8 mouse cellular contexts compared by ENCODE assay signal in the genomic region with DNA sequence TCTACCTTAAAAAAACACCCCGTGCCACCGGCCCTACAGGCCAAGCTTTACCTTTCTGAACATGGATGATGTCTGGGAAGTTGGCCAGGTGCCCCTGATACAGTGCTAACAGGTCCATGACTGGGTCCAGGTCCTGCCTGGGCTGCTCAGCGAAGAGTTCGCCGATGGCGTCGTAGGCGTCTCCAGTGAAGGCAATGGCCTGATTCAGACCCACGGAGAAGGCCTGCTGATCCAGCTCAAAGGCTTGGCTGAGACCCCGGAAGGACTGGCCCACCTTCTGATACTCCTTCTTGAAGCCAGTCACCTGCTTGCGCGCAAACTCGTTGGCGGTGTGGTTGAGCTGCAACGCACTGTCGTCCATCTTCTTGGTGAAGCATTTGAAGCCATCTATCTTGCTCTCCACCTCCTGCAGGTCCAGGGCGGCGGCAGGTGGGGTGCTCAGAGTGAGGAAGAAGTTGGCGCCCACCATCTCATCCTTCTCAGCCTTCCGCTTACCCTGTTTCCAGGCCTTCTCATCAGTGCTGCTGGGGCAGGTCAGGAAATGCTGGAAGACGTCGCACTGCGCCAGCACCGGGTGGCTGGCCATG. TPM values are rescaled to one million over a fixed set of nuclear protein-coding genes. Genes with fewer than 3 reads are reported as not detected.
A peak's percentile ranks its signal among the peaks of the same experiment; 100 is the strongest.
DNase-seq lines count a peak whose midpoint lies in the region; ATAC-seq and TF ChIP-seq lines count a peak whose summit lies in the region.

No protein-coding gene starts in this region.

- no peaks in the 10 kb centered on the region for H3K27me3 ChIP-seq in heart, postnatal 0 days (ENCODE audit: control insufficient read depth, insufficient read depth, low read length)
- no peaks in the 10 kb centered on the region for H3K27me3 ChIP-seq in limb, embryonic 13.5 days
- no peaks in the 10 kb centered on the region for H3K27me3 ChIP-seq in stomach, embryonic 14.5 days (ENCODE audit: control insufficient read depth, insufficient read depth, low read length)

- 46% methylated on average over 24 of the region's 24 CpGs for WGBS in heart, postnatal 0 days
- WGBS in limb, embryonic 13.5 days, result 53% methylated on average over 24 of the region's 24 CpGs
- WGBS in stomach, embryonic 14.5 days, result 46% methylated on average over 24 of the region's 24 CpGs

- H3K9ac ChIP-seq in heart, postnatal 0 days (replicated peaks; ENCODE audit: low read depth, low read length), result peak overlapping the region; percentile 78
- peak overlapping the region; percentile 96 for H3K9ac ChIP-seq in limb, embryonic 13.5 days
- peak overlapping the region; percentile 90 for H3K9ac ChIP-seq in stomach, embryonic 14.5 days (replicated peaks; ENCODE audit: low read depth, low read length)

- peak overlapping the region; percentile 77 for H3K4me2 ChIP-seq in heart, postnatal 0 days (ENCODE audit: low read depth, low read length)
- peak overlapping the region; percentile 97 for H3K4me2 ChIP-seq in limb, embryonic 13.5 days (replicated peaks)
- peak overlapping the region; percentile 94 for H3K4me2 ChIP-seq in stomach, embryonic 14.5 days (replicated peaks; ENCODE audit: low read depth, low read length)

- H3K4me3 ChIP-seq in left cerebral cortex, adult 2 months, result peak overlapping the region; percentile 82
- peak overlapping the region; percentile 97 for H3K4me3 ChIP-seq in brown adipose tissue, adult 24 weeks (ENCODE audit: insufficient read depth, low read depth, low read length)
- peak overlapping the region; percentile 77 for H3K4me3 ChIP-seq in heart, postnatal 0 days (ENCODE audit: low read depth, low read length)
- peak overlapping the region; percentile 88 for H3K4me3 ChIP-seq in limb, embryonic 13.5 days
- peak overlapping the region; percentile 63 for H3K4me3 ChIP-seq in stomach, embryonic 14.5 days (ENCODE audit: low read depth, low read length)

- intact Hi-C loops in left cerebral cortex, adult 2 months (cut with DNase I), result loop anchor here (2.0 to 5.0 kb wide), 5 partner anchors 102 to 570 kb away; partner anchors contain the start of gene Gpx8

- peak overlapping the region; percentile 96 for H3K27ac ChIP-seq in left cerebral cortex, adult 2 months
- H3K27ac ChIP-seq in brown adipose tissue, adult 24 weeks (replicated peaks; ENCODE audit: low read depth, low read length), result peak overlapping the region; percentile 80
- H3K27ac ChIP-seq in heart, postnatal 0 days (ENCODE audit: low read depth), result peak overlapping the region; percentile 73
- H3K27ac ChIP-seq in limb, embryonic 13.5 days, result peak overlapping the region; percentile 80; the same call in 1 of the 2 replicates
- H3K27ac ChIP-seq in stomach, embryonic 14.5 days (ENCODE audit: low read length), result no peak overlapping the region

- DNase-seq in left cerebral cortex, adult 2 months (ENCODE audit: extremely low spot score in 1 of 2, low spot score in 2 of 2), result no peak
- DNase-seq in left cerebral cortex, adult 8-10 months (ENCODE audit: low spot score in 2 of 2), result no peak
- DNase-seq in heart, postnatal 0 days (ENCODE audit: low spot score), result no peak
- DNase-seq in layer of hippocampus, adult 8-10 months (ENCODE audit: low spot score in 2 of 2), result no peak
- DNase-seq in frontal cortex, postnatal 25 days (ENCODE audit: low spot score in 2 of 2), result no peak

- no peaks in the 10 kb centered on the region for H3K36me3 ChIP-seq in heart, postnatal 0 days (replicated peaks; ENCODE audit: control insufficient read depth, insufficient read depth, low read length)
- peaks cover 14% of the 10 kb centered on the region; the same call in 1 of the 2 replicates for H3K36me3 ChIP-seq in limb, embryonic 13.5 days
- H3K36me3 ChIP-seq in stomach, embryonic 14.5 days (ENCODE audit: control insufficient read depth, insufficient read depth, low read length), result peaks cover 3% of the 10 kb centered on the region; the same call in 1 of the 2 replicates

- no peak for TF ChIP-seq CTCF in left cerebral cortex, adult 2 months (IDR thresholded peaks at IDR 0.05)
- no peak for TF ChIP-seq CTCF in heart, postnatal 0 days (IDR thresholded peaks at IDR 0.05; ENCODE audit: low read depth)

- ATAC-seq in heart, postnatal 0 days (ENCODE audit: insufficient read depth, low read depth), result no peak
- no peak for ATAC-seq in limb, embryonic 13.5 days (ENCODE audit: low FRiP score, low read depth)
- no peak for ATAC-seq in stomach, embryonic 14.5 days (ENCODE audit: insufficient number of reproducible peaks, insufficient read depth, low FRiP score, low read depth)

- H3K9me3 ChIP-seq in heart, postnatal 0 days (replicated peaks; ENCODE audit: control insufficient read depth, low read length), result no peaks in the 10 kb centered on the region
- no peaks in the 10 kb centered on the region for H3K9me3 ChIP-seq in limb, embryonic 13.5 days
- no peaks in the 10 kb centered on the region for H3K9me3 ChIP-seq in stomach, embryonic 14.5 days (ENCODE audit: control insufficient read depth, low read depth, low read length)

- no peak for TF ChIP-seq EP300 in heart, postnatal 0 days (IDR thresholded peaks at IDR 0.05; ENCODE audit: low read depth)

- peaks cover 24% of the 10 kb centered on the region for H3K4me1 ChIP-seq in brown adipose tissue, adult 24 weeks (ENCODE audit: control insufficient read depth, insufficient read depth, insufficient read length, low read length)
- peaks cover 37% of the 10 kb centered on the region for H3K4me1 ChIP-seq in heart, postnatal 0 days (ENCODE audit: control insufficient read depth, insufficient read depth)
- H3K4me1 ChIP-seq in limb, embryonic 13.5 days, result peaks cover 60% of the 10 kb centered on the region
- H3K4me1 ChIP-seq in stomach, embryonic 14.5 days (ENCODE audit: control insufficient read depth, insufficient read depth, low read length), result peaks cover 49% of the 10 kb centered on the region

RNA-seq across cellular contexts. Expression of gene Snx18, which starts 1.5 kb away (rescaled TPM):
- 10 to 100 TPM; 22.6 to 22.8 TPM for total RNA-seq in left cerebral cortex, adult 2 months (2021)
- total RNA-seq in left cerebral cortex, adult 8-10 months (2022), result 10 to 100 TPM; 21.5 to 24.6 (median 22.9) TPM
- polyA plus RNA-seq in brown adipose tissue, adult 24 weeks (2012; ENCODE audit: insufficient read depth, insufficient read length, missing spikeins), result 13.1 and 14.5 TPM in 2 replicates
- 32.4 and 50.9 TPM in 2 replicates for total RNA-seq in heart, postnatal 0 days (2014; rRNA removed; ENCODE audit: low replicate concordance)
- polyA plus RNA-seq in heart, postnatal 0 days (2015; fragmentation: Nextera tagmentation; extraction: Ambion mirVana), result 9.2 and 9.8 TPM in 2 replicates
- 23.2 and 23.5 TPM in 2 replicates for polyA plus RNA-seq in limb, embryonic 13.5 days (2015; fragmentation: Nextera tagmentation; extraction: Ambion mirVana)
- polyA plus RNA-seq in stomach, embryonic 14.5 days (2014; fragmentation: Nextera tagmentation; extraction: Ambion mirVana), result 28.1 and 30.2 TPM in 2 replicates
- total RNA-seq in layer of hippocampus, adult 8-10 months (2022), result 10 to 100 TPM; 21.4 to 28.5 (median 25.9) TPM

RNA-seq across cellular contexts. Expression of gene Hspb3, which starts 46.6 kb away (rescaled TPM):
- total RNA-seq in left cerebral cortex, adult 2 months (2021), result 1 to 10 TPM; 6.6 to 8.1 TPM
- 1 to 10 TPM; 3.5 to 6.1 (median 5.2) TPM for total RNA-seq in left cerebral cortex, adult 8-10 months (2022)
- not detected in 2 replicates for polyA plus RNA-seq in brown adipose tissue, adult 24 weeks (2012; ENCODE audit: insufficient read depth, insufficient read length, missing spikeins)
- 38.7 and 43.7 TPM in 2 replicates for total RNA-seq in heart, postnatal 0 days (2014; rRNA removed; ENCODE audit: low replicate concordance)
- 50.5 and 54.6 TPM in 2 replicates for polyA plus RNA-seq in heart, postnatal 0 days (2015; fragmentation: Nextera tagmentation; extraction: Ambion mirVana)
- polyA plus RNA-seq in limb, embryonic 13.5 days (2015; fragmentation: Nextera tagmentation; extraction: Ambion mirVana), result 10.9 TPM in 2 replicates
- not detected in 2 replicates for polyA plus RNA-seq in stomach, embryonic 14.5 days (2014; fragmentation: Nextera tagmentation; extraction: Ambion mirVana)
- total RNA-seq in layer of hippocampus, adult 8-10 months (2022), result 1 to 10 TPM in 3 of 4 experiments, not detected in 1; 1.9 to 2.9 (median 2.8) TPM
